8 mouse cellular contexts compared by ENCODE assay signal in the genomic region with DNA sequence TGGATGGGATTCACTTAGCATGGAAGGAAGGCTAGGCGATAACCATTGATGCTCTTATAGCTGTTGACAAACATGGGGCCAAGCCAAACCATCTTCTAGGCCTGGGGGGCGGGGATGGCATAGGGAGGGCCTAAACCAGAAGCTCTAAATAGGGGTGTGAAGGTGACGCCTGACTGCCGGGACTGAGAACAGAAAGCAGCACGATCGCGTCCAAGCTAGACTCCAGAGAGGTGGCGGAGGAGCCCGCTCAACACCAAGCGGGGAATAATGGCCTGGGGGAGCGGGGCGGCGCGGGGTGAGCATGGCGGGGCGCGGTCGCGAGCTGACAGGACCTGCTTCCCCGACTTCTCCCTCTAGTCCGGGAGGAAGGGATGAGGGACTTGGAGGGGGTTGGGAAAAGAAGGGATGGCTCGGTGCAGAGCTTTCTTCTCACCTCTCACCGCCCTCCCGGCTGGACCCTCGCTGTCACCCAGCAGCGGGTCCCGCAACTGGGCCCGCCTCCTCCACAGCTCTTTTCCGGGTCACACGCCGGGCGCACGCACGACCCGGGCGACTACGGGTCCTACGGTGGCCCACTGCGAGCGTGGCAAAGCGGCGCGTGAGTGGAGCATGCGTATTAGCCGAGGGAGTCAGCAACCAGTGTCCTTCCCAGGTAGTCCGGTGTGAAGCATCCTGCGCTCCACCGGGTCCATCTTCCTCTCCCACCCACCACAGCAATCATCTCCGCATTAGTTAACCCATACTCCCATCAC. TPM values are rescaled to one million over a fixed set of nuclear protein-coding genes. Genes with fewer than 3 reads are reported as not detected.
DNase-seq lines count a peak whose midpoint lies in the region; ATAC-seq and TF ChIP-seq lines count a peak whose summit lies in the region.

A gene (minus strand): TSS at position 576 of the 752 bp plus-strand sequence.

- H3K4me1 ChIP-seq in E14TG2a.4 (replicated peaks; ENCODE audit: low read depth, low read length), result peaks cover 53% of the 10 kb centered on the region
- peaks cover 23% of the 10 kb centered on the region for H3K4me1 ChIP-seq in forebrain, embryonic 15.5 days
- H3K4me1 ChIP-seq in heart, postnatal 0 days (ENCODE audit: control insufficient read depth, insufficient read depth), result peaks cover 17% of the 10 kb centered on the region
- no peaks in the 10 kb centered on the region for H3K4me1 ChIP-seq in liver, embryonic 14.5 days (replicated peaks; ENCODE audit: control insufficient read depth in 2 of 2, insufficient read depth in 2 of 2, low read length in 1 of 2)

- peaks cover 28% of the 10 kb centered on the region for H3K36me3 ChIP-seq in E14TG2a.4 (ENCODE audit: insufficient read depth, low read length)
- H3K36me3 ChIP-seq in forebrain, embryonic 15.5 days, result peaks cover 32% of the 10 kb centered on the region
- H3K36me3 ChIP-seq in heart, postnatal 0 days (replicated peaks; ENCODE audit: control insufficient read depth, insufficient read depth, low read length), result peaks cover 38% of the 10 kb centered on the region
- peaks cover 7% of the 10 kb centered on the region for H3K36me3 ChIP-seq in liver, embryonic 14.5 days (replicated peaks; ENCODE audit: control insufficient read depth, insufficient read depth, low read depth)

- no peak for TF ChIP-seq EP300 in heart, postnatal 0 days (IDR thresholded peaks at IDR 0.05; ENCODE audit: low read depth)
- no peak for TF ChIP-seq EP300 in liver, embryonic 14.5 days (IDR thresholded peaks at IDR 0.05; ENCODE audit: low read depth)

- H3K27me3 ChIP-seq in E14TG2a.4 (ENCODE audit: insufficient read depth, low read length), result peaks cover 54% of the 10 kb centered on the region
- H3K27me3 ChIP-seq in forebrain, embryonic 15.5 days, result no peaks in the 10 kb centered on the region; the same call in 1 of the 2 replicates
- no peaks in the 10 kb centered on the region for H3K27me3 ChIP-seq in heart, postnatal 0 days (ENCODE audit: control insufficient read depth, insufficient read depth, low read length)
- H3K27me3 ChIP-seq in liver, embryonic 14.5 days (ENCODE audit: control insufficient read depth, insufficient read depth, low read length), result peaks cover 22% of the 10 kb centered on the region

- peak within 1 kb of the TSS; percentile 92 for H3K4me2 ChIP-seq in forebrain, embryonic 15.5 days (replicated peaks)
- H3K4me2 ChIP-seq in heart, postnatal 0 days (ENCODE audit: low read depth, low read length), result peak within 1 kb of the TSS; percentile 78
- peak within 1 kb of the TSS; percentile 64 for H3K4me2 ChIP-seq in liver, embryonic 14.5 days (ENCODE audit: low read depth)

- WGBS in forebrain, embryonic 15.5 days, result under 1% methylated on average over 44 of the region's 49 CpGs
- 2% methylated on average over 48 of the region's 49 CpGs for WGBS in heart, postnatal 0 days
- 3% methylated on average over 38 of the region's 49 CpGs for WGBS in liver, embryonic 14.5 days (ENCODE audit: insufficient replicate concordance)

- 0 out of 2 replicates have a peak within 1 kb of the TSS, but pooled peaks have one; percentile 44 for H3K27ac ChIP-seq in forebrain, embryonic 15.5 days (replicated peaks)
- H3K27ac ChIP-seq in heart, postnatal 0 days (ENCODE audit: low read depth), result peak within 1 kb of the TSS; percentile 61
- H3K27ac ChIP-seq in liver, embryonic 14.5 days, result no peak within 1 kb of the TSS

- H3K9ac ChIP-seq in forebrain, embryonic 15.5 days (replicated peaks), result peak within 1 kb of the TSS; percentile 86
- H3K9ac ChIP-seq in heart, postnatal 0 days (replicated peaks; ENCODE audit: low read depth, low read length), result peak within 1 kb of the TSS; percentile 66
- H3K9ac ChIP-seq in liver, embryonic 14.5 days (replicated peaks), result no peak within 1 kb of the TSS

- no peak for TF ChIP-seq CTCF in E14TG2a.4 (conservative IDR thresholded peaks at IDR 0.05; ENCODE audit: low read length)
- no peak for TF ChIP-seq CTCF in heart, postnatal 0 days (IDR thresholded peaks at IDR 0.05; ENCODE audit: low read depth)
- TF ChIP-seq CTCF in liver, embryonic 14.5 days (IDR thresholded peaks at IDR 0.05; ENCODE audit: low read depth), result no peak

- no peaks in the 10 kb centered on the region for H3K9me3 ChIP-seq in E14TG2a.4 (ENCODE audit: low read length)
- no peaks in the 10 kb centered on the region for H3K9me3 ChIP-seq in forebrain, embryonic 15.5 days
- H3K9me3 ChIP-seq in heart, postnatal 0 days (replicated peaks; ENCODE audit: control insufficient read depth, low read length), result no peaks in the 10 kb centered on the region
- H3K9me3 ChIP-seq in liver, embryonic 14.5 days (ENCODE audit: control insufficient read depth, low read length), result no peaks in the 10 kb centered on the region

- DNase-seq in heart, postnatal 0 days (ENCODE audit: low spot score), result peak; percentile 66
- peak; percentile 82 to 93 for DNase-seq in kidney, postnatal 25 days
- no peak for DNase-seq in liver, embryonic 14.5 days (ENCODE audit: low read depth in 3 of 3, low spot score in 3 of 3)
- DNase-seq in natural killer cell, adult 2 months (ENCODE audit: low spot score in 2 of 2), result peak; percentile 63 to 68
- peak; percentile 86 for DNase-seq in telencephalon, adult 2 months (ENCODE audit: low read depth, low spot score)

- H3K4me3 ChIP-seq in E14TG2a.4 (replicated peaks; ENCODE audit: low read length), result peak within 1 kb of the TSS; percentile 76
- H3K4me3 ChIP-seq in forebrain, embryonic 15.5 days, result peak within 1 kb of the TSS; percentile 81
- H3K4me3 ChIP-seq in heart, postnatal 0 days (ENCODE audit: low read depth, low read length), result peak within 1 kb of the TSS; percentile 65
- H3K4me3 ChIP-seq in liver, embryonic 14.5 days (ENCODE audit: insufficient read depth in 1 of 2, low read depth in 2 of 2, low read length in 2 of 2), result peak within 1 kb of the TSS; percentile 49 to 52

- ATAC-seq in cerebellum, adult (ENCODE audit: insufficient number of reproducible peaks, low FRiP score, low TSS enrichment), result peak; percentile 90
- peak; percentile 89 for ATAC-seq in forebrain, embryonic 15.5 days (replicated peaks)
- peak; percentile 75 for ATAC-seq in heart, postnatal 0 days (ENCODE audit: insufficient read depth, low read depth)
- ATAC-seq in liver, embryonic 14.5 days (ENCODE audit: insufficient read depth), result no peak

RNA-seq across cellular contexts. Expression of the gene that starts here (rescaled TPM):
- polyA plus RNA-seq in forebrain, embryonic 15.5 days (2015; fragmentation: Nextera tagmentation; extraction: Ambion mirVana), result 16.8 and 17.4 TPM in 2 replicates
- 12.7 and 20.3 TPM in 2 replicates for total RNA-seq in heart, postnatal 0 days (2014; rRNA removed; ENCODE audit: low replicate concordance)
- 4.9 and 6.1 TPM in 2 replicates for polyA plus RNA-seq in heart, postnatal 0 days (2015; fragmentation: Nextera tagmentation; extraction: Ambion mirVana)
- 0.59 and 0.92 TPM in 2 replicates for polyA plus RNA-seq in liver, embryonic 14.5 days (2012; rRNA removed)
- polyA plus RNA-seq in liver, embryonic 14.5 days (2014; fragmentation: Nextera tagmentation; extraction: Ambion mirVana), result 0.34 and 0.46 TPM in 2 replicates

Comparison
In these comparisons a context has a peak if more than half of its experiments do, and no peak if none do; other contexts are left out.
1. DNase-seq: peak in heart, postnatal 0 days (single experiment), kidney, postnatal 25 days (2 of 2), natural killer cell, adult 2 months (2 of 2) and telencephalon, adult 2 months (single experiment); none in liver, embryonic 14.5 days (0 of 3).
2. Peak in every context shown above with its lines, with median percentiles within 50 percentile points of each other: H3K4me3 ChIP-seq and H3K4me2 ChIP-seq.